Mouse (Mus musculus): Measurements from ENCODE around the gene Chn2.

Gene Chn2

GRCm38 (mm10) chr6:54200031-54200722, 160.8 kb downstream of the Chn2 start:
- DNase-seq (ENCODE audit: low spot score), result no peak

- no peak for DNase-seq (ENCODE audit: low spot score)
These were observed 163.1 kb downstream of the Chn2 start for GRCm38 (mm10) chr6:54202311-54203020.

DNA sequence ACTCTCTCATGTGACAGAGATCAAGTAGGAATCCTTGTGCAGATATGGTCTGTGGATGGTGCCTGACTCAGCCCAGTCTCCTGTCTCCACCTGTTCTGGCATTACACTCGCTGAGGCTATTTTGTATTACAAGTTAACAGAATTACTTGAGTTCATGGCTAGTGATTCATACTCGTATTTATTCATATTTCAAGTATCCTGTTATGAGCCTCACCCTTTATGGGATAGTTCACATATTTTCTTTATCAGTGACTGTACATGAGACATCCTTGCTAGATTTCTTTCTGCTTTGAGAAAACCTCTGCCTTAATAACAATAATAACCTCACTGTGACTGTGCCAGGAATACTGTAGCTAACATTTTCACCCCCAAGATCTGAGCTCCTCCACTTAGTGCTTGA, 164.0 kb downstream of the Chn2 start:
- DNase-seq (ENCODE audit: low spot score), result no peak

DNA sequence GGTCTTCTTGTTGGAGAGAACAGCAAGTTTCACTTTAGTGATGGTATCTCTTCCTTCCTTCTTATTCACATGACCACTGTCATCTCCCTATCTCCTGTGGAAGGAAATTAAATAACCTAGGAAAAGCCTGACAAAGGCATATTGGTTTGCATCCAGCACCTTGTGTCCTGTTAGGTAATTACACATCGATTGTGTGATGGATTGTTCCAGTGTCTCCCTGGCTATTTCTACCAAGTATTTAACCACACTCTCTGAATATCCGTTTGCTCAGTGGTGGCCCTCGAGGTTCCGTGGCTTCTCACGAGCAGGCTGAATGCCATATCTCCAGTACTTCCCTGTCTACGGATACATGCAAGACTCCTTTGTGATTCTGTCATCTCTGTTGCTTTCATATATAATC, 164.6 kb downstream of the Chn2 start:
- no peak for DNase-seq (ENCODE audit: low spot score)

GRCm38 (mm10) chr6:54204931-54205330, 165.6 kb downstream of the Chn2 start:
- DNase-seq (ENCODE audit: low spot score), result no peak

GRCm38 (mm10) chr6:54205471-54205870, 166.1 kb downstream of the Chn2 start:
- no peak for DNase-seq (ENCODE audit: low spot score)

GRCm38 (mm10) chr6:54206221-54206738, 166.9 kb downstream of the Chn2 start:
- DNase-seq (ENCODE audit: low spot score), result no peak

DNA sequence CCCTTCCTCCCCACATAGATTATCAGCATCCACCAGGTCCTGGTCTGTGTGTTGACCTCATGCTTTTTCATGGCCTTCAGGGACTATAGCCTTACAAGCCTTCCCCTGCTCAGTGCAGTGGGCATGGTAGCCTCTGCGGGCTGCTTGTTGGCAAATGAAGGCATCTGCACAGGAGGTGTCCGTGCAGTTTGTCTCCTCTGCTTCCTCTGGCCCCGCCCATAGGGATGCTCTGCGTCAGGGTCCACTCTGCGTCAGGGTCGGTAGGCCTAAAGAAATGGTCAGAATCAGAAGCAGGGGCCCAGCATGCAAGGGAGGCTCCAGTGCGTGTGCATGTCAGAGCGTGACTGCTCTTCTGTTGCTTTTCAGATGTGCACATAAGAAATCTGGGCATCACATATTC, 169.4 kb downstream of the Chn2 start:
- DNase-seq (ENCODE audit: low spot score), result no peak

DNA sequence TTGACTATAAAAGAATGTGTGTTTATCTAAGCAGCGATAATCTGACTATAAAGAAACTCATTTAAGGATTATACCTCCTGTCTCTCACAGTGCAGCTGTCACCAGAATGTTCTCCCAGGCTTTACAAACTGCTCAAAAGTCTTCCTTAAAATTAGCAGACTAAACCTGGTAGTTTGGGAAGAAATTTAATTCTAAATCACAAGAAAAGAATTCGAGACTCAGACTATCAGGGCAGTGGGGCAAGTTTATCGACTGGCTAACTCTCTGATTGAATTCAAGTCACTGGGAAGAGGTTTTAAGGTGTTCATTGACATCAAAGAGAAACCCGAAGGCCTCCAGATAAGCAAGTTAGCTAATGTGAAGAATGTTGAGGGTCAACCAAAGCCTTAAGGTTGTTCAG, 171.6 kb downstream of the Chn2 start:
- DNase-seq (ENCODE audit: low spot score), result no peak

GRCm38 (mm10) chr6:54211939-54212338, 172.6 kb downstream of the Chn2 start:
- no peak for DNase-seq (ENCODE audit: low spot score)

- DNase-seq (ENCODE audit: low spot score), result no peak
These were observed 174.4 kb downstream of the Chn2 start for GRCm38 (mm10) chr6:54213743-54214142.

DNA sequence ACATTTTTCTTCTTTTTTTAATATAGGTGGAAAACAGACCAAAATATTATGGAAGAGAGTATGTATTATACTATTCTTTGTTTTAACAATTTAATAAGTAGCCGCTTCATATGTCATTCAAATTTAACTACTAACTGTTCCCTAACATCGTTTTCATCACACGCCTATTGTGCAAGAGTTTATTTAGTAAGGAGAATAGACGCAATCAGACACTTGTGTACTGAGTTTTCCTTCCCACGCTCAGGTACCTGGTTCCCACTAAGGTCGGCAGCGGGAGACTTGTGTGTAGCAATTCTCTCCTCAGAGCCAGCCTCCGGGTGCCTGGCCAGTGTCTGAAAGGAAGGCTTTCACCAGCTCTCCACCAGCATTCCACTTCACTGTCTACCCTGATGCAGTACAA, 176.3 kb downstream of the Chn2 start:
- DNase-seq (ENCODE audit: low spot score), result no peak

- DNase-seq (ENCODE audit: low spot score), result no peak
These were observed 177.2 kb downstream of the Chn2 start for GRCm38 (mm10) chr6:54216512-54216911.

DNA sequence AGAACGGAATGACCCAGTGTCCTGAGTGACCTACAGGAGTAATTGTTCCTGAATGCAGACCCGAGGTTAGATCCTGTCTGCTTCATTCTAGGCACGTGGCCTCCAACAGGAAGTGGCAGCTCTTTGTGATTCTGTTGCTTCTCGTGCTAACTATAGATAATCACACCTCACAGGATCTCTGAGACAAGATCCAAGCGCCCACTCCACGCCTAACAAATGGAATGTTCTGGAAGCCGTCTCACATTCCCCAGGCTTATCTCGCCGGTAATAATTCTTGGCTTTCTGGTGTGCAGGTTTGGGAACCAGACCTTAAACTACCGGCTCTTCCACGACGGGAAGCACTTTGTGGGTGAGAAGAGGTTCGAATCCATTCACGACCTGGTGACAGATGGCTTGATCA, 180.8 kb downstream of the Chn2 start:
- DNase-seq (ENCODE audit: low spot score), result no peak

DNA sequence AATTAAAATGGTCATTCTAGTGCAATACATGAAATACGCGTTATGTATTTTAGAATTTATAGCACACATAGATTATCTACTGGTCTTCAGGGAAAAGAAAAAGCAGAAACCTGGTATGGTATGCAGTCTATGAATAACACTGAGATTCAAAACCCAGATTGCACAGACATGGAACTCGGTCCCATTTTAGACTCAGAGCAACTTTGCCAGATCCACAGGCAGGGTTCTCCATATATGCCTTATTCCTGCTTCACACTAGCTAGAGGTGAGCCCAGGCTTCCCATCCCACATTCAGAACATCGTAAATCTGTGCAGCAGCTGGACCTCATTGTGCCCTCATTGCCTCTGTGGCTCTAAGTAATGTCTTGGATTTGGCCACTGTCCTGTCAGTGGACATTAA, 184.2 kb downstream of the Chn2 start:
- no peak for DNase-seq (ENCODE audit: low spot score)

DNA sequence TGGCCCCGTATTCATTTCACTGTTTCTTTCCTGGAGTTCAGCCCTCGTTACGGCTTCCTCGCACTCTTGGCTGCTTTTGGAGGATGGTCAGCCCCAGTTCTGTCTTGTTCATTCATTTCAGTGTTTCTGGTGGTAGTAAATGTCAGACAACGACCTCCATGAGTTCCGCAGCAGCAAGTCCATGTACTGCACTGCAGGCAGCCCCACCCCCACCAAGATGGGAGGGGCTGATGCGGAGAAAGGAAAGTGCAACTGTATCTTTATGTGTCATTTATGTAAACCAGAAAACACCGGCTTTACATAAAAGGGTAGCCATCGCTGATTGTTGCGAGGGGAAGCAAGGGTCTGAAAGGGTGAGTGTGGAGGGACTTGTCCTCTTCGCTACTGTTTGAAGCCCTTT, 185.0 kb downstream of the Chn2 start:
- no peak for DNase-seq (ENCODE audit: low spot score)

GRCm38 (mm10) chr6:54225327-54225726, 186.0 kb downstream of the Chn2 start:
- DNase-seq (ENCODE audit: low spot score), result no peak

- no peak for DNase-seq (ENCODE audit: low spot score)
These were observed 187.7 kb downstream of the Chn2 start for GRCm38 (mm10) chr6:54227061-54227460.

DNA sequence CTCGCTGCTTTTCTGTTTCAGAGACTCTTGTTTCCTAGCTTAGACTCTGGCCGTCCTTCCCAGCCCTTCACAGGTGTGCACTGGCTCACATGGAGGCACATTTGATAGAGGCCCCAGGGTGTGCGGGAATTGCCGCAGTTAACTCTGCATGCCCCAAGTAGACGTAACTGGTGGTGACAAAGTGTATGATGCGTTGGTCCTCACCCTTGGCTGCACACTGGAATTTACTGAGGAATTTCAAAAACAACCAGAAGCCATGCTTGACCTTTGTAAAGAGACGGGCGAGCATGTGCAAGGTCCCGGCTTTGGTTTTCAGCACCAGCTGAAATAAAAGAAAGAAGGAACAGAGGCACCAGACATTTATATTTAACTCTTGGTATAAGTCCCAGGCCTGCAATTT, 189.1 kb downstream of the Chn2 start:
- no peak for DNase-seq (ENCODE audit: low spot score)

GRCm38 (mm10) chr6:54228874-54229273, 189.5 kb downstream of the Chn2 start:
- no peak for DNase-seq (ENCODE audit: low spot score)

DNA sequence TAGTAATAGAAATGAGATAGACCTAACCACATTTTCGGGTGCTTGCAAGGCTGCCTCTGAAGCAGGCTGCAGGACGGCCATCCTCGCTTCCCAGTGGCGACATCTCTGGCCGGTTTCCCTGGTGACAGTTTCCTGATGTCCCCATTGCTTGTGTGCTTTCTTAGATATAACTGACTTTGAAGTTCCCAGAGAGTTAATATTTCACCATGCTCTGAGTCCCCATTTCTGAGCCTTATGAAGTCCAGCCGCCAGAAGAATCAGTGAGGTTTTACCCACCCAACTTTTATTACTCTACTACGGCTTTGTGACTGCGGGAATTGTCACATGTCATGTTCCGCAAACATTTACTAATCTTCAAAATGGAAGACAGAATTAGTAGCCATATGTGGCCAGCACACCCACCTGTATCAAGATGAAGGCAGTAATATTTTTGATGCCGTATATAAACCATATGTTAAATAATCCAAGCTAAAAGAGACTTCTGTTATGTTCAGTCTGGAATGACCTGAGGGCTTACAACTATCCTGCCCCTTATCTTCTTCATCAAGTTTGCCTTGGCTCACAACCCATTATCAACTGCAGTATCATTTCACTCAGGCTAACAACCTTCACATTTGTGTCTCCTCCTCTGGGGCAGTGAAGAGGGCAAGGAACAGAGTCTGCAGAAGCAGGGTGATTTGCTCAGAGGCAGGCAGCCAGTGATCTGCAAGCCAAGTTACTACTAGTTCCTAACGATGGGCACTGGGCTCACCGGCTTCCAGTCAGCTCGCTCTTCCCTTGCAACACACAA, 192.6 kb downstream of the Chn2 start:
- DNase-seq (ENCODE audit: low spot score), result no peak

- no peak for DNase-seq (ENCODE audit: low spot score)
These were observed 197.1 kb downstream of the Chn2 start for GRCm38 (mm10) chr6:54236441-54236840.

- DNase-seq (ENCODE audit: low spot score), result no peak
These were observed 202.4 kb downstream of the Chn2 start for GRCm38 (mm10) chr6:54241761-54242160.
